Mouse (Mus musculus) mammary gland, adult 2 months (tissue): ENCODE data around the gene Kdm5b. TPM values are rescaled to one million over a fixed set of nuclear protein-coding genes. Genes with fewer than 3 reads are reported as not detected.

Experiments used
- polyA plus RNA-seq: library from polyadenylated mRNA; depleted of rRNA; stranded (reverse); fragments of >200 nt; gene quantifications from 2 replicates; pipeline ENCODE4 v1.2.3, GENCODE M21; 2012; ENCODE audit warnings: low replicate concordance; rRNA removed

Gene Kdm5b
- polyA plus RNA-seq = 15.2 and 19.2 TPM in 2 replicates

DNA sequence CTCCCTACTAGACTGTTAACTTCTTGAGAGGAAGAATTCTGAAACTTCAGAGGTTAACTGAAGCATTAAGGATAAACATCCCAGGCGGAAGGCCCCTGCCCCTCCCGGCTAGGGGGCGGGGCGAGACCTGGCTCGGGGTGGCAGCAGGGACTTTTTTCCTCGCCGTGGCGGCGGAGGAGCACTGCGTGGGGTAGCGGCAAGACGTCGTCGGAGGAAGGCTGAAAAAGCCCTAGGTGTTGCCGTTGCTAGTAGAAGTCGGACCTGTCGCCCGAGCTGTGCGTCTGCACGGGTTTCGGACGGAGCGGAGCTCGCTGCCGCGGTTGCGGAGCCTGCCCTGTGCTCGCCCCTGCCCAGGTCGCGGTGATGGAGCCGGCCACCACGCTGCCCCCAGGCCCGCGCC is at the start of gene Kdm5b:
Kdm5b (plus strand) TSS at position 196 of the 400 bp plus-strand sequence.

DNA sequence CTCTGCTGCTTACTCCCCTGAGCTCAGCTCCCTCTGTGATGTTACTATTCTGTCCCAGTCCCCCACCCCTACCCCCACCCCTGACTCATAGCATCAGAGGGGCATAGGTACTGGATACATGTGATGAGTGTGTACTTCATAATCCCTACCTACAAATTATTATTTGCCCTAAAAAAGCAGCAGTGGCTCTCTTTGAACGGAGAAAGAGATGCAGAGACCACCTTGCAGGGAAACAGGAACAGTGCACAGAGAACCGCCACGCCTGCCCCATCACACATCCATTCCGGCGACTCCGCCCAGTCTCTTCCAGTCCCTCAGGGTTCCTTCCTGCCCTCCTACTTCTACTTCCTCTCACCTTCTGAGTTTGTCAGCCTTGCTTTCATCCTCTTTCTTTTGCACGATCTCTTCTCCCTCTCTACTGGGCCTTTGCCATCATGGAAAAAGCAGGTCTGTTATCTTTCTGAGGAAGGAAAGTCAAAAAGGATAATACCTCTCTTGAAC is 10.3 kb upstream of the Kdm5b start, which contains the start of gene Mgat4e:
Mgat4e (minus strand) TSS at position 51 of the 501 bp plus-strand sequence.

DNA sequence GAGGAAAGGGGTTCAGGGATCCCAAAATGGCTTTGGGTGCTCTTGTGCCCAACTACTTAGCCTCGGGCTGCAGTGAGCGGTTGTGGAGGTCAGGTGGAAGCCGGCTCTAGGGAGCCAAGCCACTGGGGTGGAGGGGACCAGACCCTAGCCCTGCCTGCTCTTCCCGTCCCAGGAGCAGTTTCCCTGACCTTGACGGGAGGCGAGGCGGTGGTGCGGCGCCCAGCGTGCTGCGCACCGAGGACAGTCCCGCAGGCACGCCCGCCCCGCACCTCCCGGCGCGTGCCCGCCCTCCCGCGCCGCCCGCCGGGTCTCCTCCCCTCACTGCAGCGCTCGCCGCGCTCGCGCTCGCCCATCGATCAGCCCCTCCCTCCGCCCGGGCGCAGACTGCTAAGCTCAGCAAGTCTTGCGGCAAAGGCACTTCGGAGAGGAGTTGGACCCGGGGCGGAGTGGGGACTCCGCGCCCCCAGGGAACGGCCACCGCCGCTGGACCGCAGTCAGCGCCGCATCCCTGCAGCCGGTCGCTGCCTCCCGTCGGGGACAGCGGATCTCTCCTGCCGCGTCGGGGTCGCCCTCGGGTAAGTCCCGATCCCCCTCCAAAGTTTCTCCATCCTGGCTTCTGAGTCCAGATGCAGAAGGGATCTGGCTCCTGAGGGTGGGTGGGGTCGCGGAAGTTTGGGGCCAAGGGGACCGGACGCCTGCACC is 86.4 kb downstream of the Kdm5b start, which contains the start of gene Syt2:
Syt2 (plus strand) TSS at position 417 of the 702 bp plus-strand sequence.

Other genes with a start within 250 kb of the Kdm5b start
- gene Ppfia4, start 227.2 kb upstream of the Kdm5b start, polyA plus RNA-seq = 14.4 and 18.9 TPM in 2 replicates
- 46.1 and 75.4 TPM in 2 replicates for gene Tmem183a, start 198.2 kb upstream of the Kdm5b start, polyA plus RNA-seq
- gene 4933406M09Rik, start 174.2 kb upstream of the Kdm5b start, polyA plus RNA-seq = not detected in 2 replicates
- gene Cyb5r1, start 154.6 kb upstream of the Kdm5b start, polyA plus RNA-seq = 39.2 and 96.5 TPM in 2 replicates
- gene Adipor1, start 144.8 kb upstream of the Kdm5b start, polyA plus RNA-seq = 112 and 149 TPM in 2 replicates
- gene Klhl12, start 104.6 kb upstream of the Kdm5b start, polyA plus RNA-seq = 4.0 and 8.8 TPM in 2 replicates
- gene Rabif, start 65.5 kb upstream of the Kdm5b start, polyA plus RNA-seq = 11.9 and 21.6 TPM in 2 replicates
- gene Mgat4e, start 10.5 kb upstream of the Kdm5b start, polyA plus RNA-seq = not detected in 2 replicates
- not detected in 2 replicates for gene Syt2, start 86.5 kb downstream of the Kdm5b start, polyA plus RNA-seq